Mouse (Mus musculus): ENCODE measurements at regions not wholly inside any gene's neighbourhood (a gene's known extent, or its start where the extent isn't known, plus 50 kb on each side); places are given as distances from the start of the nearest gene placed in this dataset.
"Not testable (repeated sequence)": the region's sequence is repeated elsewhere in the genome, so short reads cannot be mapped to it uniquely, and the experiment has no call there.

GRCm38 (mm10) chr13:5367058-5367797, 494.1 kb upstream of the Klf6 start:
- DNase-seq (ENCODE audit: low read depth, low spot score): no peak

GRCm38 (mm10) chr13:5370007-5370406, 491.3 kb upstream of the Klf6 start:
- no peak for DNase-seq (ENCODE audit: low read depth, low spot score)

GRCm38 (mm10) chr13:5373191-5373590, 488.1 kb upstream of the Klf6 start:
- no peak for DNase-seq (ENCODE audit: low read depth, low spot score)

- no peak for DNase-seq (ENCODE audit: low read depth, low spot score)
Observed at GRCm38 (mm10) chr13:5408226-5408804, 453.0 kb upstream of the Klf6 start.

- no peak for DNase-seq (ENCODE audit: low read depth, low spot score)
Observed at GRCm38 (mm10) chr13:5412052-5412451, 449.2 kb upstream of the Klf6 start.

- not testable (repeated sequence) for DNase-seq (ENCODE audit: low read depth, low spot score)
Observed at GRCm38 (mm10) chr13:5413009-5413408, 448.3 kb upstream of the Klf6 start.

- DNase-seq (ENCODE audit: low read depth, low spot score): no peak
Observed at GRCm38 (mm10) chr13:5424110-5424509, 437.2 kb upstream of the Klf6 start.

GRCm38 (mm10) chr13:5425491-5426232, 435.6 kb upstream of the Klf6 start:
- no peak for DNase-seq (ENCODE audit: low read depth, low spot score)

- no peak for DNase-seq (ENCODE audit: low read depth, low spot score)
Observed at GRCm38 (mm10) chr13:5433652-5434051, 427.6 kb upstream of the Klf6 start.

- DNase-seq (ENCODE audit: low read depth, low spot score): no peak
Observed at GRCm38 (mm10) chr13:5435131-5435530, 426.2 kb upstream of the Klf6 start.

- DNase-seq (ENCODE audit: low read depth, low spot score): no peak
Observed at GRCm38 (mm10) chr13:5436191-5436590, 425.1 kb upstream of the Klf6 start.

GRCm38 (mm10) chr13:5440454-5440853, 420.8 kb upstream of the Klf6 start:
- DNase-seq (ENCODE audit: low read depth, low spot score): no peak

GRCm38 (mm10) chr13:5444759-5445478, 416.4 kb upstream of the Klf6 start:
- no peak for DNase-seq (ENCODE audit: low read depth, low spot score)

- DNase-seq (ENCODE audit: low read depth, low spot score): no peak
Observed at GRCm38 (mm10) chr13:5448601-5449000, 412.7 kb upstream of the Klf6 start.

- no peak for DNase-seq (ENCODE audit: low read depth, low spot score)
Observed at GRCm38 (mm10) chr13:5480779-5481178, 380.5 kb upstream of the Klf6 start.

GRCm38 (mm10) chr13:5492266-5492665, 369.0 kb upstream of the Klf6 start:
- DNase-seq (ENCODE audit: low read depth, low spot score): peak; percentile 86

- DNase-seq (ENCODE audit: low read depth, low spot score): no peak
Observed at GRCm38 (mm10) chr13:5497535-5497934, 363.7 kb upstream of the Klf6 start.

- DNase-seq (ENCODE audit: low read depth, low spot score): no peak
Observed at GRCm38 (mm10) chr13:5511784-5512183, 349.5 kb upstream of the Klf6 start.

GRCm38 (mm10) chr13:5515552-5515951, 345.7 kb upstream of the Klf6 start:
- no peak for DNase-seq (ENCODE audit: low read depth, low spot score)

- DNase-seq (ENCODE audit: low read depth, low spot score): no peak
Observed at GRCm38 (mm10) chr13:5516088-5516487, 345.2 kb upstream of the Klf6 start.

GRCm38 (mm10) chr13:5519181-5519580, 342.1 kb upstream of the Klf6 start:
- DNase-seq (ENCODE audit: low read depth, low spot score): peak; percentile 55

GRCm38 (mm10) chr13:5519600-5519999, 341.7 kb upstream of the Klf6 start:
- DNase-seq (ENCODE audit: low read depth, low spot score): peak; percentile 24
